Mouse (Mus musculus) Patski (cell line): ENCODE data around the gene Ifit1bl2. TPM values are rescaled to one million over a fixed set of nuclear protein-coding genes. Genes with fewer than 3 reads are reported as not detected.
"Not testable (repeated sequence)": the region's sequence is repeated elsewhere in the genome, so short reads cannot be mapped to it uniquely, and the experiment has no call there.

ENCODE experiments used
- ATAC-seq: fragments of 100-300 bp; one replicate; pipeline ENCODE4 v1.8.0; 2021
- CTCF ChIA-PET: fragments of 350-600 bp; sonication (Branson Sonifier 250); formaldehyde crosslinking; loops from one replicate; lab custom pipeline; 2022; ENCODE audit warnings: inconsistent platforms; lab: Charles Lee
- POLR2A ChIA-PET: fragments of 350-600 bp; sonication (Branson Sonifier 250); formaldehyde crosslinking; loops from one replicate; lab custom pipeline; 2022; ENCODE audit warnings: antibody characterized with exemption, inconsistent platforms; lab: Charles Lee
- DNase-seq: peaks from one replicate; pipeline ENCODE4 v3.0.0-alpha.2; 2011; ENCODE audit warnings: low read depth, low spot score
- H3K27me3 ChIP-seq: fragments of 371-371 bp; one replicate; pipeline ENCODE4 v1.5.1; 2021
- CTCF ChIP-seq: fragments of 100-300 bp; IDR thresholded peaks from one replicate; pipeline ENCODE4 v1.5.1; 2021
- in situ Hi-C: fragments of 300-500 bp; cut with MboI; formaldehyde crosslinking; loops from 3 replicates; pipeline ENCODE4 v1.11.1; 2018; ENCODE audit warnings: low pct_unique_long_range_greater_than_20kb, mixed read lengths
- polyA plus RNA-seq: library from polyadenylated mRNA; unstranded; gene quantifications from one replicate; pipeline ENCODE4 v1.2.3, GENCODE M21; 2021

Gene Ifit1bl2
- polyA plus RNA-seq, 1 experiment from 2014 or later: 0.24 TPM

GRCm38 (mm10) chr19:34623781-34624180, 16.8 kb downstream of the Ifit1bl2 start:
- TF ChIP-seq CTCF: no peak
- no peak for ATAC-seq
- in situ Hi-C loops: loop anchor here (10.0 kb wide), 1 partner anchor 289 kb away; no protein-coding TSS in a partner anchor
- ChIA-PET CTCF (no interaction called here), POLR2A (interaction anchor here (0.8 kb wide), 1 partner anchor 11 kb away, joined by 3 read pairs; no protein-coding TSS in a partner anchor)
- H3K27me3 ChIP-seq: peaks cover 23% of the 10 kb centered on the region
- no peak for DNase-seq

- ATAC-seq: no peak
- in situ Hi-C loops: loop anchor here (10.0 kb wide), 1 partner anchor 286 kb away; no protein-coding TSS in a partner anchor
- peaks cover 9% of the 10 kb centered on the region for H3K27me3 ChIP-seq
- ChIA-PET POLR2A (no interaction called here), CTCF (interaction anchor here (1.8 kb wide), 1 partner anchor 70 kb away, joined by 6 read pairs; the partner anchor contains the start of gene Ifit2)
- no peak for TF ChIP-seq CTCF
- DNase-seq: no peak
These were observed 19.7 kb downstream of the Ifit1bl2 start for GRCm38 (mm10) chr19:34620871-34621270.

- POLR2A ChIA-PET, CTCF ChIA-PET, H3K27me3 ChIP-seq, in situ Hi-C loops, DNase-seq, ATAC-seq: not testable (repeated sequence)
These were observed 28.1 kb downstream of the Ifit1bl2 start for GRCm38 (mm10) chr19:34612243-34613001.

- ATAC-seq, DNase-seq, in situ Hi-C loops, POLR2A ChIA-PET, H3K27me3 ChIP-seq: not testable (repeated sequence)
- CTCF ChIA-PET: interaction anchor here (1.1 to 2.9 kb wide), 5 partner anchors 9 to 61 kb away, joined by 4 to 19 read pairs (median 6); partner anchors contain the start of gene Ifit2
These were observed 30.4 kb downstream of the Ifit1bl2 start for GRCm38 (mm10) chr19:34610118-34610517.

- DNase-seq (peak; percentile 51), ATAC-seq (peak; percentile 89)
- POLR2A ChIA-PET, H3K27me3 ChIP-seq, in situ Hi-C loops: not testable (repeated sequence)
- CTCF ChIA-PET: interaction anchor here (2.7 kb wide), 1 partner anchor 22 kb away, joined by 12 read pairs; no protein-coding TSS in a partner anchor
These were observed 33.1 kb downstream of the Ifit1bl2 start, which contains the start of gene Ifit3b for GRCm38 (mm10) chr19:34607237-34608051. Gene Ifit3b (plus strand): TSS chr19:34607970.

- no peak for ATAC-seq
- TF ChIP-seq CTCF: no peak
- H3K27me3 ChIP-seq: no peaks in the 10 kb centered on the region
- ChIA-PET CTCF (interaction anchor here (1.3 to 1.7 kb wide), 2 partner anchors 15 to 54 kb away, joined by 4 to 5 read pairs; partner anchors contain the start of gene Ifit2), POLR2A (no interaction called here)
- in situ Hi-C loops: no loop called here
- DNase-seq: no peak
These were observed 35.1 kb downstream of the Ifit1bl2 start for GRCm38 (mm10) chr19:34605472-34605871.

- POLR2A ChIA-PET, CTCF ChIA-PET, H3K27me3 ChIP-seq, DNase-seq, ATAC-seq, in situ Hi-C loops: not testable (repeated sequence)
These were observed 38.7 kb downstream of the Ifit1bl2 start, which contains the start of gene Ifit1bl1 for GRCm38 (mm10) chr19:34601888-34602287. Gene Ifit1bl1 (minus strand): TSS chr19:34601956.

- ATAC-seq, H3K27me3 ChIP-seq, in situ Hi-C loops, POLR2A ChIA-PET, DNase-seq: not testable (repeated sequence)
- CTCF ChIA-PET: interaction anchor here (1.7 kb wide), 1 partner anchor 11 kb away, joined by 6 read pairs; no protein-coding TSS in a partner anchor
These were observed 41.3 kb downstream of the Ifit1bl2 start for GRCm38 (mm10) chr19:34599250-34599649.

- POLR2A ChIA-PET: no interaction called here
- ATAC-seq: peak; percentile 17
- no peak for TF ChIP-seq CTCF
- CTCF ChIA-PET: interaction anchor here (1.7 kb wide), 1 partner anchor 11 kb away, joined by 6 read pairs; no protein-coding TSS in a partner anchor
- in situ Hi-C loops: no loop called here
- peak; percentile 22 for DNase-seq
- H3K27me3 ChIP-seq: no peaks in the 10 kb centered on the region
These were observed 42.2 kb downstream of the Ifit1bl2 start for GRCm38 (mm10) chr19:34598341-34598740.

GRCm38 (mm10) chr19:34596811-34597210, 43.7 kb downstream of the Ifit1bl2 start:
- ATAC-seq (no peak), DNase-seq (no peak)
- ChIA-PET POLR2A (no interaction called here), CTCF (interaction anchor here (1.0 to 1.9 kb wide), 2 partner anchors 40 to 46 kb away, joined by 3 to 4 read pairs; partner anchors contain the start of gene Ifit2)
- in situ Hi-C loops: no loop called here
- no peaks in the 10 kb centered on the region for H3K27me3 ChIP-seq
- TF ChIP-seq CTCF: no peak

GRCm38 (mm10) chr19:34594523-34594922, 46.0 kb downstream of the Ifit1bl2 start:
- CTCF ChIA-PET: interaction anchor here (1.4 to 1.7 kb wide), 2 partner anchors 9 to 44 kb away, joined by 4 read pairs; partner anchors contain the start of gene Ifit2
- in situ Hi-C loops, DNase-seq, ATAC-seq, H3K27me3 ChIP-seq, POLR2A ChIA-PET: not testable (repeated sequence)
